26 mouse cellular contexts compared by ENCODE assay signal in the genomic region with DNA sequence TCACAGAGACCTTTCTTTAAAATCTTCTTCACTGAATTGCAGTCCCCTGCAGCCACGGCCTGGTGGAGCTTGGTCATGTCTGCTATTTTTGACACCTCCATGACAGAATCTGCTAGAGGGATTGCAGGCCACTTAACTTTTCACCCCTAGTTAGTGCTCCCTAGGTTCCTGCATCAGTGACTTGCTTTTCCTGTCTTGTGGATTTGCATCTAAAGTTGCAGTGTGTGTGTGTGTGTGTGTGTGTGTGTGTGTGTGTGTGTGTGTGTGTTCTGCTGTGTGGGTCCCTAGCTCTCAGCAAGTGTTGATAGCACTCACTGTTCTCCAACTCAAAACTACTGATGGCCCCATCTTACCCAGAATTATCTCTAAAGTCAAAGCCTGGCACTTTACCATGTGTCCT. TPM values are rescaled to one million over a fixed set of nuclear protein-coding genes. Genes with fewer than 3 reads are reported as not detected.
"Had no signal": no experiment of that assay in that cellular context is flagged by ENCODE, and none has a peak within 500 bp of the region (broad histone marks: within the 10 kb centered on the region; RNA-seq: fewer than 3 reads in every experiment).

A gene (minus strand): TSS at position 101 of the 400 bp plus-strand sequence.

- H3K4me1 ChIP-seq: heart, embryonic 13.5 days; heart, embryonic 15.5 days; hindbrain, embryonic 12.5 days; hindbrain, embryonic 15.5 days; intestine, embryonic 15.5 days; kidney, embryonic 15.5 days had no signal

- H3K27me3 ChIP-seq: heart, embryonic 13.5 days; heart, embryonic 15.5 days; hindbrain, embryonic 12.5 days; hindbrain, embryonic 13.5 days; hindbrain, embryonic 15.5 days; intestine, embryonic 15.5 days; kidney, embryonic 15.5 days had no signal

- H3K9me3 ChIP-seq: heart, embryonic 10.5 days; heart, embryonic 12.5 days; heart, embryonic 13.5 days; heart, embryonic 15.5 days; hindbrain, embryonic 10.5 days; hindbrain, embryonic 12.5 days; hindbrain, embryonic 13.5 days; hindbrain, embryonic 15.5 days; intestine, embryonic 15.5 days; kidney, embryonic 15.5 days had no signal

- H3K4me3 ChIP-seq: heart, embryonic 10.5 days; heart, embryonic 12.5 days; heart, embryonic 13.5 days; heart, embryonic 15.5 days; hindbrain, embryonic 10.5 days; hindbrain, embryonic 12.5 days; hindbrain, embryonic 13.5 days; hindbrain, embryonic 15.5 days; intestine, embryonic 15.5 days; kidney, embryonic 15.5 days; layer of hippocampus, adult 2 months had no signal

- H3K36me3 ChIP-seq: heart, embryonic 10.5 days; heart, embryonic 12.5 days; heart, embryonic 13.5 days; heart, embryonic 15.5 days; hindbrain, embryonic 10.5 days; hindbrain, embryonic 12.5 days; hindbrain, embryonic 13.5 days; hindbrain, embryonic 15.5 days; intestine, embryonic 15.5 days; kidney, embryonic 15.5 days had no signal

- ATAC-seq: hindbrain, embryonic 16.5 days; hindbrain, postnatal 0 days; inflammation-experienced regulatory T-cells, adult 6 months; intestine, embryonic 15.5 days; intestine, postnatal 0 days had no signal

RNA-seq across cellular contexts. Expression of the gene that starts here (rescaled TPM):
- total RNA-seq: heart, postnatal 10 days; heart, postnatal 14 days; heart, postnatal 25 days; heart, postnatal 36 days; heart, postnatal 4 days; hematopoietic stem cell, adult 5-6 weeks had no signal
- polyA plus RNA-seq: heart, embryonic 11.5 days; heart, embryonic 12.5 days; heart, embryonic 13.5 days; heart, embryonic 15.5 days; heart, embryonic 16.5 days; heart, postnatal 0 days; inflammation-experienced regulatory T-cells, adult 6 months; intestine, embryonic 16.5 days; kidney, adult 2 months had no signal
